Mouse (Mus musculus): ENCODE data around the gene Irf1.
A peak's percentile ranks its signal among the peaks of the same experiment; 100 is the strongest.

Irf1 gene

DNA sequence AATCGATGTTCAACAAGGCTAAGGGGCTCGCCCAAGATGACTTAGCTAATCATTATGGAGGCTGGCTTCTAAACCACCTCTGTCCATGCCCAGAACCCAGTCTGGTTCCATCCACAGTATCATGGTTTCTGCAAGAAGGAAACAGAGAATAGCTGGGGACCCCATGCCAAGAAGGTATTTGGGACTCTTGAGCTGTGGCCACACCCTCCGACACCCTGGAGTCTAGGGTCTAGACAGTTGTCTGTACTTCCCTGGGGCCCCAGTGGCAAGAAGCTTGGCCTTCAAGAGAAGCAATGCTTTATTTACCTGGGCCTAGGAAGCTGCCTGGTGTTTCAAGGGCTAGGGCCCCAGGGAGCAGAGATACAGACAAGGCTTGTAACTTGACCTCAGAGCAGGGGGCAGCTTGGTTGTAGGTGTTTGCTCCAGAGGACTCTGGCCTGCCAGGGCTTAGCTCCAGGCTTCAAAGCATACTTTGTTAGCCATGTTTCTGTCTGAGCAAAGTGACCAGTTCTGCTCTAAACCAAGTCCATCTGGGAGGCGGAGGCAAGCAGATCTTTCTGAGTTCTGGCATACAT is 11.5 kb downstream of the Irf1 start:
- no peak for DNase-seq (ENCODE audit: extremely low read depth, low read depth)

DNA sequence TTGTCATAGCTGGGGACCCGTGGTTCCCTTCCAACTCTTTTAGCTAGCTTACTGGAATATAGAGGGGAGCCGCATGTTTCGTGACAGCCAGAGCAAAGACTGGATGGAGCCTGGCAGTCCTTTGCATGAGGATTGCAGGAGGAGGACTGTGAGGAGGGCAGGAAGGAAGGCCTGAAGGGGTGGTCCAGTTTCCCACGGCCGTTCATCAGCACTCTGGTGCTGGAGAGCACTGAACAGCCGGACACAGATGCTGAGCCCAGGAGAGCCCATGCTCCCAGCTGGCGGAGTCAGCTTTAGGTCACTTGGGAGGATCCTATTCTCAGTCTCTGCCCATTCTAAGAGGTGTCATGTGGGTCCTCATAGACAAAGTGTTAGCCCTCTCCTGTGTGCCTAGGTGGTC is 12.2 kb downstream of the Irf1 start:
- no peak for DNase-seq (ENCODE audit: extremely low read depth, low read depth)

DNA sequence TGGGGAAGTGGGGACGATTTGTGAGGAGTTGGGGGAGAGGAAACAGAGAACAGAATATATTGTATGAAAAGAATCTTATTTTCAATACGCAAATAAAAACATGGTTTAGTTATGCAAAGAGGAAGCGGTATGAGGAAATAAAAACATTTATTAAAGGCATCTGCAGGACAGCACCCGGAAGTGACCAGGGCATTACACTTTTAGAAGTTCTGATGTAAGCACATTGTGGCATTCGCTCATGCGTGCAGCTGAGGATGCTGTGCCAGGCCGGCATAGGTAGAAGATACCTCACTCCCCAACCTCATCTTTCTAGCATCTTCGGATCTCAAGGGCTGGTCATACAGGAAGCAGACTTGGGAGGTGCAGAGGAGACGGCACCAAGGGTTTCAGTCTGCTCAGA is 13.5 kb downstream of the Irf1 start:
- DNase-seq (ENCODE audit: extremely low read depth, low read depth), result no peak

DNA sequence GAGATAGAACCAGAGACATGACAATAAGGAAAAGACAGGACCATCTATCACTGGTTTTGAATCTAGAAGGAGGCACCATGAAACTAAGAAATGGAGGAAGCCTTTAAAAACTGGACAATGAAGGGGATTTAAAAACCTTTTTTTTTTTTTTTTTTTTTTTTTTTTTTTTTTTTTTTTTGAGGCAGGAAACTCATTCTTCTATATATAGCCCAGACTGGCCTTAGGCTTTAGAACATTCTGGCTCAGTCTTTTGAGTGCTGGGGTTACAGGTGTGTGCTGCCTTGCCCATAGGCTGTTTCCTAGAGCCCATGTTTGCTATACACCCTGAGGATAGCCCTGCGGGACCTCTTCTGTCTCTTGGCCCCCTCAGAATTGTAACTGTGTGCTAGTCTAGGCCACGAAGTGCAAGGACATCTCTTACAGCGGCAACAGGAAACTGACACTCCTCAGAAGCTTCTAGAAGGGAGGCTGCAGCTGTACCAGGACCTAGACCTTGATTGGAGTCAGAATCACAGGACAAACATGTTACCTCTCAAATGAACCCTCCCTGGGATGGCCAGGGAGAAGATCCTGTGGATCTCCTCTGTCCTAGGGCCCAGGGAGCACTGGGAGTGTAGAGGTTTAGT is 15.6 kb downstream of the Irf1 start:
- DNase-seq (ENCODE audit: extremely low read depth, low read depth), result no peak

DNA sequence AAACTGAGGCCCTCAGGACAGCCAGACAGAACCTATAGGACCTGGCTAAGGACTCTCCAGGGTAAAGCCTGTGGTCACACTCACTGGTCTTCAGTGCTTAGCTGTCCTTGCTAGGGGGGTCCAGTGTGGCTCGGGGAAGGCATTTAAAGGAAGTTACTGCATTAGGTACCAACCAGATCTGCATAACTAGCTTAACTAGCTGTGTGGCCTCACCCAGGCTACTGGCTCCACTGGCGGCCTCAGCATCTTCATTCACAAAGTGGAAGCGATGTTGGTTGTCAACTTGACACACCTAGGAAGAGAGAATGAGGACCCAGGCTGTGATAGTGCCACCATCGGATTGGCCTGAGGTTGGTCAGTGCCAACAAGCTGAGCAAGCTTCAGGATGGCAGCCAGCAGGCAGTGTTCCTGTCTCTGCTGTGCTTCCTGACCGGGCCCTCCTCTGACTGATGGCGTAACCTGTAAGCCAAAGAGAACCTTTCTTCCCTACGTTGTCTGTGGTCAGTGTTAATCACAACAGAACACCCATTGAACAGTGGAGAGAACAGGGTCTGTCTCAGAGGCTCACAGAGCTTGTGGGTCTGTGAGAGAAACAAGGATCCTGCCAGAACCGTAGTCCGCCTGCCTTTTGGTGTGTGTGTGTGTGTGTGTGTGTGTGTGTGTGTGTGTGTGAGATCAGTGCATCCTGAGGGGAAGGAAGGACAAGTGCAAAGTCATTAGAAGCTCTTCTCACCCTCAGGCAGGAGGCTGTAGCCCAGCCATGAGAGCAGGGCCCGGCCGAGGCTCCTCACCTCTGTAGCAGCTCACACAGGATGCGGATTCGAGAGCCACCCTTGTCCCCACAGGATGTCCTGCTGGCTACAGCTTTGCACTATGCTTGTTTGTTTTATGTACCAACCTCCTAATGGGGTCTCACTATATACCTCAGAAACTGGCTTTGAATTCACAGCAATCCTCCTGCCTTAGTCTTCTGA is 16.5 kb downstream of the Irf1 start:
- no peak for DNase-seq (ENCODE audit: extremely low read depth, low read depth)

DNA sequence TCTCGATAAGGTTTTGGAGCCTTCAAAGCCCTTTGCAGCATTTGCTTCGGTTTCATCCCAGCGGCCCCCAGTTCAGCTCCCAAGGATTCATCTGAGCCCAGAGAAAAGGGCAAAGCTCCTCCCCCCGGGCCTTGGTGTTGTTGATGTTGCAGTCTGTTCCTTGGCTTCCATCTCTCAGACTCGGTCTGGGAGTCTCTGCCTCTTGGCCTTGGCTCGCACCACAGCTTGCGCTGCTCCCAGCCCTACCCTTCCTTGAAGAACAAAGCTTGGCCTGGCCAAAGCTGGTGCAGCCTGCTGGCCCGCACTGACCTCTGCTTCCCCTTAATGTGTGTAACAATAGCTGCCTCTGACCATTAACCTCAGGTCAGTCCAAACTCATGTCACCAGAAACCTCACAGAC is 18.4 kb downstream of the Irf1 start:
- no peak for DNase-seq (ENCODE audit: extremely low read depth, low read depth)

DNA sequence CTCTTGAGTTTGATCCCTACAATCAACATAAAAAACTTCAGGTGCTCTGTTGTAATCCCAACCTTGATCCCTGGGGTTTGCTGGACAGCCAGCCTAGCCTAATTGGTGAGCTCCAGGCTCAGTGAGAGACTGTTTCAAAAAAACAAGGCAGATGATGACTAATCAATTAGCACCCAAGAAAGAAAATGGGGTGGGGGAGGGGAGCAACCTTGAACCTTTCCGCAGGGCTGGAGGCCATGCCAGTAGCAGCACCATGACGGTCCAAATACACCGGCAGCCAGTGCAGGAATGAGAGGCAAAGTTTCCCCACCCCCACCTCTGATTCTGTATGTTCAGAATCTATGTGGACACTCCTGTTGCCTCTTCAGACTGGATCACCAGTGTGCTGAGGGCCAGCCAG is 19.5 kb downstream of the Irf1 start:
- DNase-seq (ENCODE audit: extremely low read depth, low read depth), result no peak

DNA sequence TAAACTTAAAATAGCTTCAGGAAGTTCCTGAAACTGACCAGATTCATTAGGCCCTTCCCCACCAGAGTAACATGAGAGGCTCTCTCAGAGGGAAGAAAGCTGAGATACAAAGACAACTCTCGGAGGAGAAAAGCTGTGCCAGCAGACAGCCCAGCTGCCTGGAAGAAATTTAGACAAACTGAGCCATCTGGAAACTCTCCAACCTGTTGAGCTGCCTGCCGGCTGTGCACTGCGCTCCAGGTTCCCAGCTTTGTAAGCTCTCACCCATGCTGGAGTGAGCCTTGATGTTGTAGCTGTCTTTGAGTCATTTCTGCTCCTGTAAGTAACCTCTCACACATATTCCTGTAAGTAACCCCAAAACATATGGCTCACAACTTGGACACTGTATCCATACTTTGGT is 23.2 kb downstream of the Irf1 start:
- no peak for DNase-seq (ENCODE audit: extremely low read depth, low read depth)

DNA sequence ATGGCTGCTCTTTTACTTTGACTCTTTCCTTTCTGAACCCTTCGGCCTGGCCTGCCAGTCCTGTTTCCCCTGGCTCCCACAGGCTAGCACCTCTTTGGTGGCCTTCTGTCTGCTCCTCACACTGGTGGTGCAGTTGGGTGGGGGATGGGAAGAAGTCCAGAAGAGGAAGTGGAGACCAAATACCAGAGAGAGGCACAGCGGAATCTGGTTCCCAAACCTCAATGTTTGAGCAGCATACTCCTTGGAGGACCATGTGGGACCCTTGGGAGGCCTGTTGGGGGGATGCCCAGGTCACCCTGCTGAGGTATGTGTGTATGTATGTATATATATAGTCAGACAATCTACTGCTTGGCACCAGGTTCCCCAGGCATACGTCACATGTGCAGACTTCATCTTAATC is 24.2 kb downstream of the Irf1 start:
- DNase-seq (ENCODE audit: extremely low read depth, low read depth), result no peak

DNA sequence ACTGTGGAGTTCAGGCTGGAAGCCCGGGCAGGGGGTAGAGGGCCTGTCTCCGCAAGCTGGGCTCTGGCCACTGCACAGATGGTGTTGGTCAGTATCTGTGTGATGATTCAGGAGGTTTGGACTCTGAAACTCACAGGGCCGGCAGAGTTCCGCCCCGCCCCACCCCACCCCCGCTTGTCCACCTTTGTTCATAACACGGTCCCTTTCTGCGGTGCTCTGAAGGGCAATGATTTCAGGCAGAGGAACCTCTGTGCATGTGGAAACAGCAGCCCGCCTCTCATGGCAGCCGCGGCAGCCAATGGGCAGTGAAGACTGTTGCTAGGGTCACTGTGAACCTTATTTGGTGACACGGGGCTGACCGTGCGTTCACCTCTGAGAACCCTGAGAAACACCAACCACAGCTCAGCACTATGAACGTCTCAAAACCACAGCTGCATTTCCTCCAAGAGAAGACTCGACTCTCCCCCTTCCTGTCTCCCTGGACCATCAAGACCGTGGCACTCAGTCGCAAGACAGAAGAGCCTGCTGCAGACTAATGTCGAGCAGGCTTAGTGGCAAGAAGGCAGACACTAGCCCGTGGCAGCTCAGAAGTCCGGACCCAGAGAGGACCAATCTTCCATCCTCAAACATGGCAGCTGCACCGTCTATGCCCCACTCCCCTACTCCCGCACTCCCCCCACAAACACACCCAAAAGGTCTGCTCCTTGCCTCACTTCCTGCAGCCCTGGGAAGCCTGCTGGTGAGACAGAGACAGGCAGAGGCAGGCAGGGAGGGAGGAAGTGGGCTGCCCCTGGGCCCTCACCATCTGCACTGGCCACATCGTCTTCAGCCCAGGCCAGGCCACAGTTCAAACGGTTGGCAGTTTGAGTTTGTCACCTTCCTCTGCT is 25.1 kb downstream of the Irf1 start:
- DNase-seq (ENCODE audit: extremely low read depth, low read depth), result no peak

DNA sequence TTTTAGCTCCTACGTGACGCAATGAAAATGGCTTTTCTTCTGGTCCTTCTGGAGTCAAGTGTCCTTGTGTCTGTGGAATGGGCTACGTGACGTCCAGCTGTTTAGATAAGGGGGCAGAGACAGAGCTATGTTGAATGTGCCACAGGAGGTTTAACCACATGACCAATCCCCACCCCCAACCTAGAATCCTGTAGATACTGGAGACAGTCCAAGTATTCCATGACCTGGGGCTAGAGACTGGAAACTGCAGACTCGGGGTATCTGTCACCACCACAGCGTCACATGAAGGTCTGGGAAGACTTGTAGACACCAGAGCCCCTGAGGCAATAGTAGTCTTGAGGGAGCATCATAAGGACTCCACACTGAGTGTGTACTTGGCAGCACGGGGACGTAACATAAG is 26.0 kb downstream of the Irf1 start:
- no peak for DNase-seq (ENCODE audit: extremely low read depth, low read depth)

DNA sequence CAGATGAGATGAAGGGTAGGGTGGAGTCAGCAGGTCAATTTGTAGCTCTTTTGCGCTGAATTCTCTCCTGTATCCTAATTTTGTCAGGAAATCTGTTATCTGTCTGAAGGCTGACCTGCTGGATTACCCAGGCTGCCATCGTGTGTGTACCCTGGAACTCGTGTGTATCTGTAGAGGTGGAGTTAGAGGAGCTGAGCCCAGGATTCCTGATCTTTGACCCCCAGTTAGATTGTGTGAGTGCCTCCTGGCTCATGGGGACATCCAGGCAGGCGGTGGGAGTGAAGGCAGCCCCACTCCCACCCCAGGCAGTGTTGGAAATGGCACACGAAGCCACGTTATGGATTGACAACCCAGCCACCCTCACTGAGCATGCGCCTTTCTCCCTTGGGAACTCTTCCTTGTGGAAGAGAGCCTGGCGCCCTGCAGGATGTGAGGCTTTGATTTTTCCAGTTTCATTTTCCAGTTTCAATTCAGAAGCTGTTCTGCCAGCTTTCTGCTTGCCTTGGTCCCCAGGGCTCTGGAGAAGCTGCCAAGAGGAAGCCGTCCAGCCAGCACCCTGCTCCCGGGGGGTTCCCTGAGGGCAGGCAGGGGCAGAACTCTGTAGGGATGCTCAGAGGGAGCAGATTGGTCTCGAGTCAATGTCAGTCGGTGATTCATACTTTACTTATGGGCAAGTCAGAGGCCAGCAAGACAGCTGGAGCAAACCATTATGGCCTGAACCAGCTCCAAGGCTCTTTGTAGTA is 26.8 kb downstream of the Irf1 start:
- DNase-seq (ENCODE audit: extremely low read depth, low read depth), result no peak

DNA sequence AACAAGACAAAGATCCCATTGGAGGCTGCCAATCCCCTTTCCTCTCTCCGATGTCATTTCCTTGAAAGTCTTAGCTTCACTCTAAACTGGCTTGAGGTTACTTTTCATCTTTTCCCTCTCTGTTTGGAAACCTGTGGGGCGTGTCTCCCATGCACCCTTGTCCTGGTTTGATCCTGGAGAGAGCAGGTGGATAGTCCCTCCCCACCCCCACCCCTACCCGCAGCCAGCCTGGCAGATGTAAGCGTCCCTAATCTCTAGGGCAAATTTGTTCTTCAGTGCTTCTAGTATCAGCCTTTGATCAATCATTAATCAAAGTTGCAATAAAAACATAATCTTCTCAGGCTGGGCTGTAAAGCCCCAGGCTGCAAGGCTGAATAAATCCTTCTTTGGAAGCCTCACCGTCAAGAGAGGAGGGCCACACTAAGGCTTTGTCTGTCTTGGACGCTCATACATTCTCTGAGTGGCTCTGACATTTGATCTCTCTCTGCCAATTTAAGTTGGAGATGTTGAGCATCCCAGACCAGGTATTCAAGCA is 27.6 kb downstream of the Irf1 start:
- DNase-seq (ENCODE audit: extremely low read depth, low read depth), result no peak

DNA sequence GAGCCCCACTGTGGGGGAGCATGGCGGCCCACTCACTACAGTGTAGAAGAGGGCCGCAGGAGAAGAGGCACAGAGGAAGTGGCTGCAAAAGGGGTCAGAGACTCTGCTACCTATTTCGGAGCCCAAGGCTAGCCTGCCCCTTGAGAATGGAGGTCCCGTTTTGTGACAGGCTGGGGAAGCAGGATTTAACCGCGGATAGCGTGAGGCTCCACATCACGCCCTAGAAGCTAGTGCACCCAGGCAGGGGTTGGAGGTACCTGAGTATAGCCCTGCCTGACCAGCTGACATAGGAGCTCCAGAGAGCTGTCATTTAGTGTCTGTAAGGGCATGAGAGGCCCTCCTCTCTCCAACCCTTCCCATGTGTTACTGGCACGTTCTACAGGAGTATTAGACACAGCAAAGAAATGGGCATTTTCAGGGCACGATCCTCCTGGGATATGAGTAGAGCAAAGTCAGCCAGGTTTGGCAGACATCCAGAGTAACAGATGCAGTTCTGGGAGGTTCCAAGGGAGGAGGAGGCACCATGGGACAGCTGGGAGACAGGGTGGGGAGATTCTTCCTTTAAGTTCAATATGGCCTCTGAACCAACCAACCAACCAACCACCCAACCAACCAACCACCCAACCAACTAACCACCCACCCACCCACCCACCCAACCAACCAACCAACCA is 28.4 kb downstream of the Irf1 start:
- DNase-seq (ENCODE audit: extremely low read depth, low read depth), result no peak

DNA sequence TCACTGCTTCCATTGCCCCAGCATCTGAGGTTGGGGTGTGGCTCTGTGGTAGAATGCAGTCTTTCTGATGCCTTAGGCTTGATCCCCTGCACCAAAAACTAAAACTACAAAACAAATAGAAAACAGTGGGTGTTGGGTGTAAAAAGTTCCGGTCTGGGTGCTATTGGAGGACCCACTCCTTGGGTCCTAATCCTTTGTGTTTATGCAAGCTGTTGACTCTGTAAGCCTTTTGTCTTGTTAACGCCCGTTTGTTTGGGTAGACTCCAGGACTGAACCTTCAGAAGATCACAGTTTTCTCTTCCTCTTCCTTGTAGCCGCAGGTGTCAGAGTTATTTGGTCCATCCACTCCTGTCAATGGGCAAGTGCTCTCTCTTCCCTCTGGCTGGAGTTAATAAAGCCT is 30.2 kb downstream of the Irf1 start:
- no peak for DNase-seq (ENCODE audit: extremely low read depth, low read depth)

DNA sequence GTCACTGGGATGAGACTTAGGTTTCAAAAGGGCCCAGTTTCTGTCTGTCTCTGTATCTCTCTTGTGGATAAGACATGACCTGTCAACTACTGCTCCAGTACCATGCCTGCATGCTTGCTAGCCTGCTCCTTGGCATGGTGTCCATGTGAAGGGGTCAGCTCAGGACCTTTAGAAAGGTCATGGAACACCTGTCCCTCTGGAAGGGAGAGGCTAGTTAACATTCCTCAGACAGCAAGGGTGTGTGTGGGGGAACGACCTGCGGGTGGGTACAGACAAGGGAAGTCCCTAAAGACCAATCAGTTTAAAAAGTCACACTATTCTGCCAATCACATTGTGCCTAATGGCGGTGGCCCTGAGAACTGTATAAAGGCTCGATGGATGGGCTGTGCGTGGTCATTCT is 31.2 kb downstream of the Irf1 start:
- no peak for DNase-seq (ENCODE audit: extremely low read depth, low read depth)

DNA sequence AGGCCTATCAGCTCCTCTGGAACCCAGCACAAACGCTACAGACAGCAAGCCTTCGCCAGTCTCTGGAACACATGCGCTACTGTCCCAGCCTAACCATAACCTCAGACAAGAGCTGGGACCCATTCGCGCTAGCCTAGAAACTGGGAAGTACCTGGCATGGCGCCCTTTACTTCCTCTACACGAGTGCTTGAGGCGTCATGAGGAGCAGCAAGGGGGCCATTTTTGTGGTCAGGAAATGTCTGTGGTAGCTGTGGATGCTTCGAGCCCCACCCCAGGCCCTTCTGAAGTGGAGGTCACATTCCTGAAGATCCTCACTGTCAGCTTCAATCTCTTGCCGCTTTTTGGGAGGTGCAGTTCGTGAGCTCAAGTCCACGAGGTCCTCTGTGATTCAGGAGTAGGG is 33.3 kb downstream of the Irf1 start:
- DNase-seq (ENCODE audit: extremely low read depth, low read depth), result peak; percentile 8

DNA sequence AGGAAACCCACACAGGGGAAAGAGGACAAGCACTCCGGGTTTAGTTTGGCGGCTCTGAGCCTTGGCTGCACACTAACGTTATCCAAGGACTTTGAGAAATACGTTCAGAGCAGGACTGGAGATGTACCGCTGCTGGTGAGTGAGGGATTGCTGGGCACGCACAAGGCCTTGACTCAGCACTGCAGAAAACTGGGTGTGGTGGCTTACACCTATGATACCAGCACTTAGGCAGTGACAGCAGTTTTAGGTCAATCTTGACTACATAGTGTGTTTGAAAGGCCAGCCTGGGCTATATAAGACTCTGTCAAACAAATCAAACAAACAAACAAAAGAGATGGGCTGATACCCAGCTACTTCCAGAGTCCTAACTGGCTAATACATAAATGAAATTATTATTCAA is 33.7 kb downstream of the Irf1 start:
- DNase-seq (ENCODE audit: extremely low read depth, low read depth), result no peak

DNA sequence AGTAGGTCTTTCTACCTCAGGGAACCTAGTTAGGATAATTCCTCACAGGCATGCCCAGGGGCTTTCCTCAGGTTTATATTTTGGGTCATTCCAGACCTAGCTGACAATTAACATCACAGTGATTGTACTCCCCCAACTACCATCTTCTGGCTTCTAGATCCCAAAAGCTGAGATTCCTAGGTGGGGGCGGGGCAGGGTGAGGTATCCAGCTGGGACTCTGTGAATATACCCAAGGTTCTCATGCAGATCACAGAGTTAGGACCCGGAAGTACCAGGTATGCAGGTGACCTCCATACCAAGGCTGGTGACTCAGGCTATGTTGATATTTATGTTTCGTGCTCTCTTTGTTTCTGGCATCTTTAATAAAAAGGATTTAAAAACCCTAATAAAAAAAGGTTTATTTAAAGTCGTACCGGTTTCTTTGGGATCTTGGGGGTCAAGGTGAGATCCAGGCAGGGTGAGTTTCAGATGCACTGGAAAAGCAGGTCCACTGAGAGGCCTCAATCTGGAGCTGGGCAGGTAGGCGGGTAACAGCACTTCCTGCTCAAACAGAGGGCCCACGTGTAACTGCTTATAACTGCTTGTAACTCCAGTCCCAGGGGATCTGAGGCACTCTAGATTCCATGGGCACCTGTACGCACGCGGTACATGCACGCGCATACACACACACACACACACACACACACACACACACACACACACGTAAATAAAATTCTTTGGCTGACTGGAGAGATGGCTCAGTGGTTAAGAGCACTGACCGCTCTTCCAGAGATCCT is 34.9 kb downstream of the Irf1 start:
- DNase-seq (ENCODE audit: extremely low read depth, low read depth), result no peak

Measured in MEL-GATA-1-ER (cell line).